Mouse (Mus musculus) right cerebral cortex, postnatal 10 days (tissue): Measurements from ENCODE around the gene Mgp.

ENCODE experiments used
- DNase-seq, 2 experiments: peaks; one replicate each; pipeline ENCODE4 v3.0.0; 2021; ENCODE audit warnings: low spot score in 2 of 2

Gene Mgp

DNA sequence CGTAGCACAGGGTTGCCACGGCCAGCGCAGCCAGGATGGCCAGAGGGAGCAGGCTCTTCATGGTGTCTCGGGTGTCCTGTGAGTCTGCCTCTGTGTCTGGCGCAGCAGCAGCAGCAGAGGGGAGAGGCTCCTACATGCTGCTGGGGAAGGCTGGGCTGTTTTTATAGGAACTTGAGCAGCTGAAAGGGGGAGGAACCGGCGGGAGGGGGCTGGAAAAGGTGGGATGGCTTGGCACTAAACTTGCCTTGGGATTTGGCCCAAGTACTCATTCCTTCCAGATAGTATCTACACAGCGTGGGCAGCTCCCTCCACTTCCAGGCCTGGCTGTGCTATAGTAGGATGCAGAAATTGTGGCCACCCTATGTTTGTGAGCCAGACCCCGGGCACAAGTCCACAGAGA is at the start of gene Mgp:
Mgp (minus strand) TSS at position 154 of the 400 bp plus-strand sequence.
- DNase-seq: peak in 1 of 2 experiments; percentile 36

DNA sequence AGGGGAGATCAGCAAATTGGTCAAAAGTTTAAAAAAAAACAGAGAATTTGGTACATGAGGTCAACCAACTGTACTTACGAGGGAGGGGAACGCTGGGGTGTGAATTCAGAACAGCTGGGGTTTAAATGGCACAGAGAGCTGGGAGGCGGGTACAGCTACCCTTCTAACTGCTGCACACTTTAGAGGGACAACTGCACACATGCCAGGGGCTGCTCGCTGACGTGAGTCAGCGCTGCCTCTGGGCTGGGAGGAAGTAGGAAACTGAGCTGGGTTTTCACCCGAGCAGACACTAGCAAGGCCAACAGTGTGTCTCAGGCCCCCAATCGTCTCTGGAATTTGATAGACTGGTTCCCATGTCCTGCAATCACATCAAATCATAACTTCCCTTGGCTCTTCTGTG is 49.4 kb upstream of the Mgp start:
- DNase-seq: no peak

DNA sequence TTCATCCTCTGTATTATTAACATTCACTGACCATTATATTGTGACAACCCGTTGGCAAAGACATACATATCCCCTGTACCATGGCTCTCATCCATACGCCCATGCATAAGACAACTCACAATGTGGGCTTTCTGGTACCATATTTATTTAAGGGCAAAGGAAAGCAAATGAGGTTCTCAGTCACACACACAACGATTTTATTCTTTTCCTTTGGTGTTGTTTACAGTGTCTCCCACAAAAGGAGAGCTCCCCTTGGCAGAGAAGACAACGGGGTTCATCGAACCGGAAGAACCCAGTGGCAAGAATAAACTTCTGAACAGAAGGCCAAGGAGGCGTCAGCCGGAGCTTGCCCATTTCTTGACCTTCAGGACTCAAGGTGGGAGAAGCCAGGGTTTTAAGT is 47.9 kb upstream of the Mgp start, which contains the start of gene Pde6h:
Pde6h (plus strand) TSS at position 301 of the 400 bp plus-strand sequence.
- DNase-seq: no peak

DNA sequence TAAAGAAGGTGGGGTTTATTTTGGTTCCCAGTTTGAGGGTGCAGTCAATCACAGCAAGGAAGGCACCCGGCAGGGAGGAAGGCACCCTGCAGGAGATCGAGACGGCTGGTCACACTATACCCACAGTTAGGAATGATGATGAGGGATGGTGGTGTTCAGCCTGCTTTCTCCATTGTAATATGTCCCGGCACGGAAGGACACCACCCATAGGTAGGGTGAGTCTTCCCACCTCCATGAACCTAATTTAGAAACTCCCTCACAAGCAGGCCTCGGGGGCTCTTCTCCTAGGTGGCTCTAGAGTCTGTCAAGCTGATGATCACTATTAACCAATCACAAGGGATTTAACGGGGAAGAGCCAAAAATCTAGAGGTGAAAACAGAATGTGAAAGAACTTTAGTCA is 47.2 kb upstream of the Mgp start:
- DNase-seq: no peak

GRCm38 (mm10) chr6:136922080-136922479 is 46.5 kb upstream of the Mgp start, which contains the start of gene Erp27:
Erp27 (minus strand) TSS chr6:136922180.
- DNase-seq: no peak

DNA sequence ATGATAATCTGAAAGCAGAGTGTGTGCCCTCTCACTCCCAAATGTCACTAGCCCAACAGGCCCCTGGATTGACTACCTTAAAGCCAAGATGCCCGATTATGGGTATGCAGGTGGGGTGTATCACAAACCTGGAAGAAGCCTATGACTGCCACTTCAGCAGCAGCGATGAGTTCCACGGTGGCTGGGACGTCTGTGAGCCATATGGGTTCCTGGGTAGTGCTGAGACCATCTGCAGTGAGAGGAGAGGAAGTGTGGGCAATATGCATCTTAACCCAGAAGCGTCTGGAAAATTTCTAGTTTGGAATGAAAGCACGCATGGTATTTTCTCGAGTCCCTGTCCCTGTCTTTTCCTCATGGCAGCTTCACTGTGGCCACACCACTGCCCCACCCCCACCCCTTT is 46.0 kb upstream of the Mgp start:
- peak; percentile 64 to 71 for DNase-seq

DNA sequence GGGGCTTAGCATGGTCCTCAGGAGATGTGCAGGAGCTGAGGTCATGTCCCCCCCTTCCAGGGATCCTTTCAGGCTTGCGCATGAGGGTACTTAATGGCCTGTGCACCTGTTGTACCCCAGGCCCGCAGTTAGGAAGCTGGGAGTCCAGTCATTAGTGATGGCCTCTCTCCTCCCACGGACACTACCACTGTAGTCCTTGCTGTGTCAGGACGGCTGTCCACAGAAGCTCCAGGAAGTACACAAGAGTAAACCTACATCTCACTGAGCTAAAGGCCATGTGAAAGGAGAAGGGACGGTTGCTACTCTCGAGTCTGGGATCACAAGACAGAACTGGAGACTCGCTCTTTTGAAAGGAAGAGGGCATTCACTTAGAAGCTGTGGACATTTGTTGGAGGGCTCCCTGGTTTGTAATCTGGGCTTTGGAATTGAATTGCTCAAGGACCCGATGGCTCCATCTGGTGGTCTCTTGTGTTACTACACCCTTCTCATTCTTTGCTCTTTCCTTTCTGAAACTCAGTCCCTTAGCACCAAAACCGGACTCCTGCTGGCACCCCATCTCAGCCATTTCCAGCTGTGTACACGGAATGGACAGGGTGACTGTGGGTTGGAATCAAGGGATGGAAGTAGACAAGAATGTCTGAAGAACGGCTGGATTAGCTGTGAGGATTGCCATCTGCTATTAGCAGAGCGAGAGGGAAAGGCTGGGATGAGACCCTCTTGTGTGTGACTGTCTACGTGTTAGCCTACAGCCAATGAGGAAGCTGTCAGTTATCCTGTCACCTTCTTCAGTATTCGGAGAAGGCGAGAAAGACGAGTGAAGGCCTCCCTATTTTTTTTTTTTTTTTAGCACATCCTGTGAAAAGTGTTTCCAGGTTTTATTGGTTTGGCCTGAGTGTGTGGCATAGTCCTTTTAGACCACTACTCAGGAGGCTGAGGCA is 45.0 kb upstream of the Mgp start:
- DNase-seq: peak; percentile 82 to 86

GRCm38 (mm10) chr6:136917885-136918284 is 42.3 kb upstream of the Mgp start:
- no peak for DNase-seq

- DNase-seq: no peak
Measured at GRCm38 (mm10) chr6:136915721-136916395, 40.2 kb upstream of the Mgp start.

DNA sequence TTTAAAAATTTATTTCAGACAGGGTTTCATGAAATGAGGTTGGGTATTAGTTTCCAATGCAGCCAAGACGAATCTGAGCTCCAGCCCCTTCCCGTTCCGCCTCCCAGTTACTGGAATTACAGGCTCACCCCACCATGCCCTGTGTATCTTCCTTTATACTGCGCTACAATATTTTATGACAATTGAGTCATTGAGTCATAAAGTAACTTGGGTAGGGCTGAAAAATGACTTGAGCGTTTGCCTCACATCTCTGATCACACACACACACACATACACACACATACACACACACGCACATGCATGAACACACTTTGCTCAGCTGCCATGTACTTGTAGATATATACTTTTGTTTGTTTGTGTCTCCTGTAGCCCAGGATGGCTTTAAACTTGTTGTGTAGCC is 38.6 kb upstream of the Mgp start:
- DNase-seq: no peak

- no peak for DNase-seq
Measured at GRCm38 (mm10) chr6:136913384-136914126, 37.9 kb upstream of the Mgp start.

DNA sequence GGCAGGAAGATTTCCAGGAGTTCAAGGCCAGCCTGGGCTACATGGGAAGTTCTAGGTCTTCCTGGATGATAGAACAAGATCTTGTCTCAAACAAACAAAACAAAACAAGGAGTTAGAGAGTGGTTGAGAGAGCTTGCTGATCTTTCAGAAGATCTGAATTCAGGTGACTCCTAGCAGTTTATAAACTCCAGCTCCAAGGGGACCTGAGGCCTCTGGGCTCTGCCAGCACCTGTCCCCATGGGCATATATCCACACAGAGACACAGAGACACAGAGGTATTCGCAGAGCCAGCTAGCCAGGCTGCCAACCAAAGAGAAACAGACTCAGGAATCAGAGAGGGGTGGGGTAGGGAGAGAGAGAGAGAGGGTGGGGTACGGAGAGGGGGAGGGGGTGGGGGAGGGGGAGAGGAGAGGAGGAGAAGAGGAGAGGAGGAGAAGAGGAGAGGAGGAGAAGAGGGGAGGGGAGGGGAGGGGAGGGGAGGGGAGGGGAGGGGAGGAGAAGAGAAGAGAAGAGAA is 37.2 kb upstream of the Mgp start:
- DNase-seq: no peak

- DNase-seq: no peak
Measured at GRCm38 (mm10) chr6:136910247-136910890, 34.7 kb upstream of the Mgp start.

DNA sequence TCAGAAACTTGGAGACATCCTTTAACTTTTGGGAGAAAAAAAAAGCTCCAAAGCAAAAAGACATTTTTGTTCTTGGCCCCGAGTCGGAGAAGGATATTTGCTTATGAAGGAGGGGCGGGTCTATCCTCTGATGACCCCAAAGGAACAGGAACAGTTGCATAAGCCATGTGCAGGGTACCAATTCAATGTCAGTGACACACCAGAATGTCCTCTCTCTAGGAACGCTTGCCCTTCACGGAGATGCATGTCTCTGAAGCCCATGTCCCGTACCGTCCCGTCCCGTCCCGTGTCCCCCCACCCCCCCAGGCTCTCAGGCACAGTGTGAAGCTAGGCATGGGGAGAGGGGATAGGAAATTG is 31.3 kb upstream of the Mgp start:
- no peak for DNase-seq

DNA sequence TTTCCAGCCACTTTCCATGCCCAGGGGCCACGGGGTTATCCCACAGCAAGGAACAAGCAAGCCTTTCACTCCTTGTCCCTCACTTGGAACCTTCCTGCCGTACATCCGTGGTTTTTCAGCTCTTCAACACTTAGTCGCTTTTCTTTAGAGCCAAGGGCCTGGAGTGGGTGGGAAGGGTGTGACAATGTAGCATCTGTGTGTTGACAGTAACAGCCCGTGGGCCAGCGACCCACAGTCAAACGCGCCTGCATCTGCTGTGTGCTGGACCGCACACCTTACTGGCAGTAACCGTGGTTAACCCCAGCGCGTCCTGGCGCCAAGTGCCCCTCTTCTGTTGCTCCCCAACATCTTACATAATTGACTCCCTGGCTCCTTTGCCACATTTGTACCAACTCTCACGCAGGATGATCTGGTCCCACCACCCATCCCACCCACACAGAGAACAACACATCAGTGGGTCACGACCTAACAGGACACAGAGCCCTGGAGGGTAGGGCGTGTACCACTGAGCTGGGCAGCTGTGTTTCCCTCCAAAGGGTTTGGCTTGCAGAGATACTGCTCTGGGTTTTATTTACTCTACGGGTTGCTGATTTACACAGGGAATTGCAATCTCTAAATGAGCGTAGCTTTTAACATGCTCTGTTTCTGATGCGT is 30.8 kb upstream of the Mgp start:
- DNase-seq: no peak

DNA sequence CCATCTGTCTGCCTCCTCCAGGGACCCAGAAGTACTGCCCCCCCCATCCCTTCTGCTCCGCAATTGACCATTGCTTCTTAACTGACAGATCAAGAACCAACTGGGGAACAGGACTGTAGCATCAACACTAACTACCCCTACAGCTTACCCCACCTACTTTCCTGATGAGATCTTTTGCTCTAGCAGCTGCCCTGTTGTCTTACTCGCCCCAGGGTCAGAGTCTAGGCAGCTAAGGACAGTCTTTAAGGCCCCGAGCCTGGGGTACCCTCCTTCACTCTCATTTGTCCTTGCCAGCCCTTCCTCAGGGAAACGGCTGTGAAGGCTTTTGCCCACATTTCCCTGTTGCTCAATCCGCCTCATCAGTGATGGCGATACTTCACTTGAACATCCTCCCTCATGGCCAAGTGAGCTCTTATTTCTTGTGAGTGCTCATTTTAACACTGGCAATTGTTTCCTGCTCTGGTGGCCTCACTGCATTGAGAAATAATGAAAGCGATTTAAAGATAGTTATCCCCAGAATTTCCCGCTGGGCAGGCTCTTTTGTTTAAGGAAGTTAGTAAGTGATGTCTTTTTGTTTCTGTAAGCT is 28.4 kb upstream of the Mgp start:
- no peak for DNase-seq

DNA sequence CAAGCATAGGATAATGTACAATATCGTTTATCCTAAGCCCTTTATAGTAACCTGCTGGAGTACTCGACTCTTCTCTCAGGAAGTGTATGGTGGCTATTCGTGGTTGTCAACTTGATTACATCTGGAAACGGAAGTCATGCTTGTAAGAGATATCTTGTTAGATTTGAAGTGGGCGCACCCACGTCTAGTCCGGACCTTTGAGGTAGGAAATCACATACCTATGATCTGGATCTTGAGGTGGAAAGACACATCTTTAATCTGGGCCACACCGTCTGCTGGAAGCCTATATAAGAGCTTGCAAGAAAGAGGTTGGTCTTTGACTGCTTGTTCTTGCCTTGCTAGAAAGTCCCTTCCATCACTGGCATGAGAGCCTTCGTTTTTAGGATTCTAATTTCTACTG is 26.9 kb upstream of the Mgp start:
- no peak for DNase-seq

GRCm38 (mm10) chr6:136901010-136901409 is 25.4 kb upstream of the Mgp start:
- no peak for DNase-seq

- DNase-seq: no peak
Measured at GRCm38 (mm10) chr6:136900369-136901009, 24.9 kb upstream of the Mgp start.

DNA sequence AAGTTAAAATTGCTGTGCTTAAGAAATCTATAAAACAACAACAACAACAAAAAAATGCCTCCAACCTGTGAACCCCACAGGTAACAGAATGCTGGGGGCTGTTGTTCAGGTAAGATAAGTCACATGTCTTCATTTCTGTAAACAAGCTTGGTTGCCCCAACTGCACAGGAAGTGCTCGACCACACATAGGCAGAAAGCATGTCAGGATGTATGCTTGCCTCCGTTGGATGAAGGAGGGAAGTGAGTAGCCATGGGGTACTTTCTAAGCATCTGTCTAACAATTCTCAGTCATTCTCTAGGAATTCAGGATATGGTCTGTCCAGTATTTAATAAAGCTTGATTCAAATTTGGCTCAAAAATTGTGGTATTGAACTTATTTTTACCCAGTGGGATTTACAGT is 23.3 kb upstream of the Mgp start:
- no peak for DNase-seq
